Mouse (Mus musculus): ENCODE measurements around the gene Tle3. TPM values are rescaled to one million over a fixed set of nuclear protein-coding genes. Genes with fewer than 3 reads are reported as not detected.
A peak's percentile ranks its signal among the peaks of the same experiment; 100 is the strongest.

The Tle3 gene
- 39.1 TPM for polyA plus RNA-seq (2012; fragmentation: generic; extraction: Trizol)
- long read RNA-seq, experiment 1, partial matches to known transcripts: 2 of 14 reads
- long read RNA-seq, experiment 1, other reads (novel, unspliced or antisense): 12 of 14 reads
- long read RNA-seq, experiment 2, partial matches to known transcripts: 28 of 33 reads
- long read RNA-seq, experiment 2, other reads (novel, unspliced or antisense): 5 of 33 reads

DNA sequence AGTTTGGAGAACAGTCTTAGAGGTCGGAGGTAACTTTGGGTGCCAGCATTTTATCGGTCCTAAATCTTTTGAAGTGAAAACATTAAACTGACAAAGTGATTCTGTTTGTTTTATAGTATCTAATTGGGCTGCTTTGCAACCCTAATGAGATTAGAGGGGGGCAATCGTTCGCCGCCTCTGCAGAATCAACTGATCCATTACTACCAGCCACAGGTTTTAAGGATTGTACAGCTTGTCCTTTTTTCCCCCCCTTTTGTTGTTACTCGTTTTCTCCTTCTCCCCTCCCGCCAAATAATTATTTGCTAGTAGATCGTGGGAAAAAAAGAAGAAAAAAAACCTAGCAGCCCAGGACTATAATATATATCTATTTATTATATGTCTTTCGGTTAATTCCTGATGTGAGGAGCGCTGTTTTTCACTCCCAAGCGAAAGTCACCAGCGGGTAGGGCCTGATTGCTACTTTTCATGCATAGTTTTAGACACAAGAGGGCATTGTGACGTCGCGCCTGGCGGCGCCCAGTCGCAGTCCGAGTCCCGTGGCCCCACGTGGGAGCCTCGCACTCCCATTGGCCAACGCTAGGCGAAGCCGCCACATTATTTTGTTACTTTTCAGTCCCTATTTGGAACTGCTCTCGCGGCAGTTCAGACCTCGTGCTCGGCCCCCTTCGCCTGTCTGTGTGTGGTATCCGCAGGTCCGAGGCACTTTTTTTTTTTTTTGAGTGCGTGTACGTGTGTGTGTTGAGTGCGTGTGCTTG lies at the start of gene Tle3:
TSS of gene Tle3 (plus strand) at position 612 of the 755 bp plus-strand sequence.
- TF ChIP-seq MAX (IDR thresholded peaks at IDR 0.05) (peak; percentile 86), USF1 (IDR thresholded peaks at IDR 0.05; ENCODE audit: low read depth) (peak; percentile 64), FOSL1 (IDR thresholded peaks at IDR 0.05; ENCODE audit: insufficient read depth, low read length, poor library complexity, severe bottlenecking) (no peak), CTCF (IDR thresholded peaks at IDR 0.05; ENCODE audit: control insufficient read depth, insufficient read depth, insufficient read length) (peak; percentile 46), MYOD1 (IDR thresholded peaks at IDR 0.05; ENCODE audit: control insufficient read depth, insufficient read length, low read depth) (no peak)
- H3ac ChIP-seq (ENCODE audit: control insufficient read depth, insufficient read length, low read depth): peak within 1 kb of the TSS; percentile 85
- H3K79me2 ChIP-seq (ENCODE audit: control insufficient read depth, insufficient read depth): peaks cover 47% of the 10 kb centered on the region
- no peaks in the 10 kb centered on the region for H3K27me3 ChIP-seq (ENCODE audit: control insufficient read depth, insufficient read depth, insufficient read length)
- H3K4me3 ChIP-seq (ENCODE audit: insufficient read depth, poor library complexity, severe bottlenecking): peak within 1 kb of the TSS; percentile 79
- H3K36me3 ChIP-seq (ENCODE audit: control insufficient read depth, insufficient read depth): peaks cover 16% of the 10 kb centered on the region
- peaks cover 27% of the 10 kb centered on the region for H3K79me3 ChIP-seq (ENCODE audit: low read depth)

DNA sequence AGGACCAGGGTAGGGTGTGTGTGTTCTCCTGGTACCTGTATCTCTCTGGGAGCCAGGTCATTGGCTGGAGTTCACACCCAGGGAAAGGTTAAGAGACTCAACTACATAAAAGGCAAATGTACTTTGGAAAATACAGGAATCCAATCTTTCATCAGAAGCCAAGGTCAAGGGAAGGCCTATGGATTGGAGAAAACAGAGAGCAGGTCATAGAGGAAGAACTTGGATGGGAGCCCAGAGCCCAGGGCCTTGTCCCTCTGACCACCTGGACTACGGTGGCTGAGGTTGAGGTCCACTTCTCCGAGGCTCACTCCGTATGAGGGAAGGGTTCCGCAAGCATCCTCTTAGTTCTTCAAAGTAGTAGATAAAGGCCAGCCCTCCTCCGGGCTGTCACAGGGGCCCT lies 48.9 kb upstream of the Tle3 start:
- no peaks in the 10 kb centered on the region for H3K27me3 ChIP-seq (ENCODE audit: control insufficient read depth, insufficient read depth, insufficient read length)
- TF ChIP-seq FOSL1 (IDR thresholded peaks at IDR 0.05; ENCODE audit: insufficient read depth, low read length, poor library complexity, severe bottlenecking): no peak
- no peak for TF ChIP-seq CEBPB (IDR thresholded peaks at IDR 0.05; ENCODE audit: low read depth)
- no peak for TF ChIP-seq USF1 (IDR thresholded peaks at IDR 0.05; ENCODE audit: low read depth)
- TF ChIP-seq MAX (IDR thresholded peaks at IDR 0.05): no peak
- no peak for TF ChIP-seq MYOD1 (IDR thresholded peaks at IDR 0.05; ENCODE audit: control insufficient read depth, insufficient read length, low read depth)
- TF ChIP-seq CTCF (IDR thresholded peaks at IDR 0.05; ENCODE audit: control insufficient read depth, insufficient read depth, insufficient read length): no peak
- no peak for TF ChIP-seq MYOG (IDR thresholded peaks at IDR 0.05; ENCODE audit: control insufficient read depth, extremely low read depth, insufficient read length)

DNA sequence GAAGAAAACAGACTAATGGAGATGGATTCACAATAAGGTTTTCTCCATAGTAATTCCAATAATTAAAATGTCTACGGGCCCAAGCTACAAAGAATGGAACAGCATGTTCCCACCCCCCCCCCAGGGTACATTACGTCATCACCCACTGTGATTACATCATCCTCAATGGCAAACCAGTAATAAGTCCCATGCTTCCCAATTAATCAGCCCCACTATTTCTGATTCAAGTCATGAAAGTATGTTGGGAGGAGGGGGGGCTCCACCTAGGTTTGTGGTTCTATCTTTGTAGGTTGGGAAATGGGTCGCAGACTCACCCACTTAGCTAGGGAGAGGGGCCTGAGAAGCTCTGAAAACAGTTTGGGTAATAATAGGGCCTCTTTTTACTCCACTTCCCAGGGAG lies 48.3 kb upstream of the Tle3 start:
- Histone ChIP-seq H3K27me3 (ENCODE audit: control insufficient read depth, insufficient read depth, insufficient read length) (no peaks in the 10 kb centered on the region), H3K79me3 (ENCODE audit: low read depth) (no peaks in the 10 kb centered on the region), H3K36me3 (ENCODE audit: control insufficient read depth, insufficient read depth) (no peaks in the 10 kb centered on the region), H3ac (ENCODE audit: control insufficient read depth, insufficient read length, low read depth) (no peak overlapping the region), H3K79me2 (ENCODE audit: control insufficient read depth, insufficient read depth) (no peaks in the 10 kb centered on the region), H3K4me3 (ENCODE audit: insufficient read depth, poor library complexity, severe bottlenecking) (no peak overlapping the region)
- TF ChIP-seq USF1 (IDR thresholded peaks at IDR 0.05; ENCODE audit: low read depth) (no peak), CEBPB (IDR thresholded peaks at IDR 0.05; ENCODE audit: low read depth) (peak; percentile 51), MYOD1 (IDR thresholded peaks at IDR 0.05; ENCODE audit: control insufficient read depth, insufficient read length, low read depth) (no peak), MAX (IDR thresholded peaks at IDR 0.05) (no peak), FOSL1 (IDR thresholded peaks at IDR 0.05; ENCODE audit: insufficient read depth, low read length, poor library complexity, severe bottlenecking) (no peak), CTCF (IDR thresholded peaks at IDR 0.05; ENCODE audit: control insufficient read depth, insufficient read depth, insufficient read length) (no peak), MYOG (IDR thresholded peaks at IDR 0.05; ENCODE audit: control insufficient read depth, extremely low read depth, insufficient read length) (no peak)

More for the DNA sequence above, 48.9 kb upstream of the Tle3 start:
- Histone ChIP-seq H3K79me3 (ENCODE audit: low read depth) (no peaks in the 10 kb centered on the region), H3K79me2 (ENCODE audit: control insufficient read depth, insufficient read depth) (no peaks in the 10 kb centered on the region), H3K36me3 (ENCODE audit: control insufficient read depth, insufficient read depth) (no peaks in the 10 kb centered on the region), H3K4me3 (ENCODE audit: insufficient read depth, poor library complexity, severe bottlenecking) (no peak overlapping the region), H3ac (ENCODE audit: control insufficient read depth, insufficient read length, low read depth) (no peak overlapping the region)

DNA sequence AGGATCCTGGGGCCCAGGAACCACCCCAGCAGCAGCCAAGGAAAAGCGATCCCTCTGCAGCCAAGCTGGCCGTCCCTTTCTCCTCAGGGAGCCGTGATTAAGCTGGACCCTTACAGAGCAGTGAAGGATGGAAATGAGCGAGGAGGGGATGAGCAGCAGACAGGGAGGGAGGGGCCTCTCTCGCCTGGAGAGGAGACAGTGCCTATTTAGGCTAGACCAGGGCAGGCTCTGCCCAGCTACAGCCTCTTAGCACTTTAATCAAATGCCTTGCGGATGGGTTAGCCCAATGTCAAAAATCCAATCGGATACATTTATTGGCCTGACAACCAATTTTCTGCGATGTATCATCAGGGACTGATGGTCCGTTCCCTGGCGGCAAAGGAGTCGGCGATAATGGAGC lies 47.8 kb upstream of the Tle3 start:
- Histone ChIP-seq H3K36me3 (ENCODE audit: control insufficient read depth, insufficient read depth) (no peaks in the 10 kb centered on the region), H3K27me3 (ENCODE audit: control insufficient read depth, insufficient read depth, insufficient read length) (no peaks in the 10 kb centered on the region), H3K4me3 (ENCODE audit: insufficient read depth, poor library complexity, severe bottlenecking) (no peak overlapping the region), H3K79me3 (ENCODE audit: low read depth) (no peaks in the 10 kb centered on the region), H3K79me2 (ENCODE audit: control insufficient read depth, insufficient read depth) (no peaks in the 10 kb centered on the region), H3ac (ENCODE audit: control insufficient read depth, insufficient read length, low read depth) (no peak overlapping the region)
- TF ChIP-seq FOSL1 (IDR thresholded peaks at IDR 0.05; ENCODE audit: insufficient read depth, low read length, poor library complexity, severe bottlenecking) (no peak), USF1 (IDR thresholded peaks at IDR 0.05; ENCODE audit: low read depth) (no peak), CTCF (IDR thresholded peaks at IDR 0.05; ENCODE audit: control insufficient read depth, insufficient read depth, insufficient read length) (no peak), CEBPB (IDR thresholded peaks at IDR 0.05; ENCODE audit: low read depth) (no peak), MYOG (IDR thresholded peaks at IDR 0.05; ENCODE audit: control insufficient read depth, extremely low read depth, insufficient read length) (no peak), MAX (IDR thresholded peaks at IDR 0.05) (no peak), MYOD1 (IDR thresholded peaks at IDR 0.05; ENCODE audit: control insufficient read depth, insufficient read length, low read depth) (no peak)

DNA sequence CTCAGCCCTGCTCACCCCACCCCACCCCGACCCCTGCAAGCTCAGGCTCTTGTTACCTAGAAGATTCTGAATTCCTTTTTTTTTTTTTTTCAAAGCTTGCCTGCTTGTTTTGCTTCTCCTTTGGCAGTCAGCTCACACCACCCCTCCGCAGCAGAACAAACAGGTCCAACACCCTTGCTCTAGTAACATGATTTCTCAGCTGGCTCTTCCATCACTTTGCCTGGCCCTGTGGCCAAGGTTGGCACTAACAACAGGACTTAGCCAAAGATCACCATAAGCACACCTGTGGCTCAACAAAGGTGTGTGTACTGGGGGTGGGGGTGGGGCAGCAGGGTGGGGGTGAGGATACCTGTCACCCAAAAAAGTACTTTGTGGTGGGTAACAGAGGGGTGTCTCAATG lies 47.2 kb upstream of the Tle3 start:
- no peaks in the 10 kb centered on the region for H3K27me3 ChIP-seq (ENCODE audit: control insufficient read depth, insufficient read depth, insufficient read length)
- TF ChIP-seq MYOG (IDR thresholded peaks at IDR 0.05; ENCODE audit: control insufficient read depth, extremely low read depth, insufficient read length): no peak
- TF ChIP-seq USF1 (IDR thresholded peaks at IDR 0.05; ENCODE audit: low read depth): no peak
- TF ChIP-seq CEBPB (IDR thresholded peaks at IDR 0.05; ENCODE audit: low read depth): no peak
- TF ChIP-seq CTCF (IDR thresholded peaks at IDR 0.05; ENCODE audit: control insufficient read depth, insufficient read depth, insufficient read length): no peak
- no peak for TF ChIP-seq FOSL1 (IDR thresholded peaks at IDR 0.05; ENCODE audit: insufficient read depth, low read length, poor library complexity, severe bottlenecking)
- no peak for TF ChIP-seq MAX (IDR thresholded peaks at IDR 0.05)
- TF ChIP-seq MYOD1 (IDR thresholded peaks at IDR 0.05; ENCODE audit: control insufficient read depth, insufficient read length, low read depth): no peak
- H3K79me3 ChIP-seq (ENCODE audit: low read depth): no peaks in the 10 kb centered on the region

More for the DNA sequence above, 47.2 kb upstream of the Tle3 start:
- Histone ChIP-seq H3K79me2 (ENCODE audit: control insufficient read depth, insufficient read depth) (no peaks in the 10 kb centered on the region), H3K4me3 (ENCODE audit: insufficient read depth, poor library complexity, severe bottlenecking) (no peak overlapping the region), H3K36me3 (ENCODE audit: control insufficient read depth, insufficient read depth) (no peaks in the 10 kb centered on the region), H3ac (ENCODE audit: control insufficient read depth, insufficient read length, low read depth) (no peak overlapping the region)
